Mouse (Mus musculus) gastrocnemius, postnatal 36 days (tissue): ENCODE data around the gene Cfap61. TPM values are rescaled to one million over a fixed set of nuclear protein-coding genes. Genes with fewer than 3 reads are reported as not detected.

Source experiments
- DNase-seq, 2 experiments: peaks; one replicate each; pipeline ENCODE4 v3.0.0; 2022
- intact Hi-C: fragments of 180-260 bp; cut with DNase I; formaldehyde crosslinking; loops from one replicate; pipeline ENCODE4 v1.15.1; 2025
- total RNA-seq, 2 experiments: library from RNA; stranded (reverse); gene quantifications; 2 replicates each; pipeline ENCODE4 v1.2.3; 2021

Cfap61 gene
- total RNA-seq, 2 experiments from 2014 or later = not detected

GRCm38 (mm10) chr2:146121551-146121950, 187.0 kb downstream of the Cfap61 start:
- DNase-seq = no peak
- intact Hi-C loops = no loop called here

- intact Hi-C loops = no loop called here
Observed at GRCm38 (mm10) chr2:146125129-146125528, 190.5 kb downstream of the Cfap61 start.

GRCm38 (mm10) chr2:146128622-146129021, 194.0 kb downstream of the Cfap61 start:
- no peak for DNase-seq
- intact Hi-C loops = no loop called here

More at GRCm38 (mm10) chr2:146125129-146125528, 190.5 kb downstream of the Cfap61 start:
- DNase-seq = no peak

- intact Hi-C loops = no loop called here
- no peak for DNase-seq
Observed at GRCm38 (mm10) chr2:146130514-146130913, 195.9 kb downstream of the Cfap61 start.

GRCm38 (mm10) chr2:146134275-146134674, 199.7 kb downstream of the Cfap61 start:
- intact Hi-C loops = no loop called here
- no peak for DNase-seq

- DNase-seq = no peak
- intact Hi-C loops = no loop called here
Observed at GRCm38 (mm10) chr2:146140711-146141110, 206.1 kb downstream of the Cfap61 start.

- intact Hi-C loops = no loop called here
- no peak for DNase-seq
Observed at GRCm38 (mm10) chr2:146147306-146147705, 212.7 kb downstream of the Cfap61 start.

- intact Hi-C loops = no loop called here
Observed at GRCm38 (mm10) chr2:146147801-146148200, 213.2 kb downstream of the Cfap61 start.

GRCm38 (mm10) chr2:146149206-146149974, 214.8 kb downstream of the Cfap61 start:
- no peak for DNase-seq
- intact Hi-C loops = no loop called here

More at GRCm38 (mm10) chr2:146147801-146148200, 213.2 kb downstream of the Cfap61 start:
- no peak for DNase-seq

GRCm38 (mm10) chr2:146168017-146168803, 233.6 kb downstream of the Cfap61 start:
- intact Hi-C loops = no loop called here
- no peak for DNase-seq

GRCm38 (mm10) chr2:146169492-146169891, 234.9 kb downstream of the Cfap61 start:
- intact Hi-C loops = no loop called here
- DNase-seq = no peak

GRCm38 (mm10) chr2:146172106-146172505, 237.5 kb downstream of the Cfap61 start:
- DNase-seq = no peak
- intact Hi-C loops = no loop called here

- DNase-seq = no peak
- intact Hi-C loops = no loop called here
Observed at GRCm38 (mm10) chr2:146174173-146174572, 239.6 kb downstream of the Cfap61 start.

GRCm38 (mm10) chr2:146178718-146179117, 244.1 kb downstream of the Cfap61 start:
- DNase-seq = no peak

GRCm38 (mm10) chr2:146183830-146184793, 249.5 kb downstream of the Cfap61 start:
- no peak for DNase-seq
- intact Hi-C loops = no loop called here

More at GRCm38 (mm10) chr2:146178718-146179117, 244.1 kb downstream of the Cfap61 start:
- intact Hi-C loops = no loop called here

GRCm38 (mm10) chr2:146196126-146196525, 261.5 kb downstream of the Cfap61 start:
- intact Hi-C loops = no loop called here

GRCm38 (mm10) chr2:146197947-146198346, 263.4 kb downstream of the Cfap61 start:
- DNase-seq = no peak
- intact Hi-C loops = no loop called here

More at GRCm38 (mm10) chr2:146196126-146196525, 261.5 kb downstream of the Cfap61 start:
- DNase-seq = no peak

- intact Hi-C loops = loop anchor here (10.0 kb wide), 2 partner anchors 204 to 256 kb away; no protein-coding TSS in a partner anchor
Observed at GRCm38 (mm10) chr2:146210968-146211367, 276.4 kb downstream of the Cfap61 start.

GRCm38 (mm10) chr2:146214715-146215114, 280.1 kb downstream of the Cfap61 start:
- no peak for DNase-seq
- intact Hi-C loops = loop anchor here (10.0 kb wide), 2 partner anchors 200 to 260 kb away; no protein-coding TSS in a partner anchor

More at GRCm38 (mm10) chr2:146210968-146211367, 276.4 kb downstream of the Cfap61 start:
- no peak for DNase-seq
